Mouse (Mus musculus) embryonic facial prominence, embryonic 11.5 days (tissue): ENCODE measurements around the gene Bnipl. TPM values are rescaled to one million over a fixed set of nuclear protein-coding genes. Genes with fewer than 3 reads are reported as not detected.

Experiments
- ATAC-seq: fragments of 200-750 bp; cut with Nextera tagmentation; replicated peaks from 2 replicates; pipeline ENCODE4 v1.8.0; 2017; ENCODE audit warnings: low read depth; ENCODE audit not compliant: insufficient number of reproducible peaks, low FRiP score, low TSS enrichment
- DNase-seq: peaks from one replicate; pipeline ENCODE4 v3.0.0-alpha.2; 2015; ENCODE audit warnings: low spot score
- H3K27ac ChIP-seq: fragments of 300-500 bp; sonication (generic); replicated peaks from 2 replicates; pipeline ENCODE4 v1.5.1; 2014; ENCODE audit warnings: mild to moderate bottlenecking, low read depth, low read length, control low read depth
- H3K27me3 ChIP-seq: fragments of 300-500 bp; sonication (generic); 2 replicates; pipeline ENCODE4 v1.6.1; 2014; ENCODE audit warnings: mild to moderate bottlenecking, low read length, moderate library complexity, mixed read lengths; ENCODE audit not compliant: control insufficient read depth, insufficient read depth
- H3K36me3 ChIP-seq: fragments of 300-500 bp; sonication (generic); replicated peaks from 2 replicates; pipeline ENCODE4 v1.6.1; 2014; ENCODE audit warnings: low read depth, mild to moderate bottlenecking, low read length, moderate library complexity, mixed read lengths; ENCODE audit not compliant: control insufficient read depth, insufficient read depth
- H3K4me1 ChIP-seq: fragments of 300-500 bp; sonication (generic); 2 replicates; pipeline ENCODE4 v1.6.1; 2014; ENCODE audit warnings: low read length, mixed read lengths; ENCODE audit not compliant: control insufficient read depth, insufficient read depth
- H3K4me2 ChIP-seq: fragments of 300-500 bp; sonication (generic); 2 replicates; pipeline ENCODE4 v1.6.1; 2014; ENCODE audit warnings: low read depth, mild to moderate bottlenecking, control low read depth, low read length, moderate library complexity
- H3K4me3 ChIP-seq: fragments of 300-500 bp; sonication (generic); 2 replicates; pipeline ENCODE4 v1.5.1; 2014; ENCODE audit warnings: low read depth, low read length, control low read depth
- H3K9ac ChIP-seq: fragments of 300-500 bp; sonication (generic); replicated peaks from 2 replicates; pipeline ENCODE4 v1.6.1; 2014; ENCODE audit warnings: mild to moderate bottlenecking, control low read depth, low read length
- H3K9me3 ChIP-seq: fragments of 300-500 bp; sonication (generic); replicated peaks from 2 replicates; pipeline ENCODE4 v1.6.1; 2016; ENCODE audit warnings: mild to moderate bottlenecking, low read length, inconsistent platforms, mixed read lengths; ENCODE audit not compliant: control insufficient read depth
- WGBS: fragments of 180-500 bp; shearing (Covaris S2); extraction: QIAGEN DNeasy Blood & Tissue Kit; methylation state at CpG from one replicate; pipeline ENCODE4 v1.1.7; 2014; 5-methylcytosine and 5-hydroxymethylcytosine counted together
- polyA plus RNA-seq: library from polyadenylated mRNA; unstranded; fragments of >200 nt; fragmentation: Nextera tagmentation; extraction: Ambion mirVana; gene quantifications from 2 replicates; pipeline ENCODE4 v1.2.1, GENCODE M21; 2014

Gene Bnipl
- polyA plus RNA-seq, 1 experiment from 2014 or later = 2.9 TPM

DNA sequence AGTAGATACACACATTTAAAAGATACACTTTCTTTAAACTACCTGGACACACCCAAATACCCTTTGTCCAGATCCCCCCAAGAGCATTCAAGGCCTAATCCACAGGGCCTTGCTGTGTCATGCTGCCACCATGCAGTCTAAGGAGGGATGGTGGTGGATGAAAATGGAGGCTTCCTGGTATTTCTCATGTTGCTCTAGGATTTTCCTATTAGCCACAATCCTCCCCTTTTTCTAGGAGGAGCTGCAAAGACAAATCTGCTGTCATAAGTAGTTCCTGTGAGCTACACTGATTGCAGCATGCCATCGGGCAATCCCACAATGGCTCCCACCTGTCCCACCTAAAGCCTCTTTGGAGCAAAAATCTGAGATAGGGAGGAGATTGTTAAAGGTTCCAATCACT is 23.8 kb downstream of the Bnipl start:
- peak overlapping the region; percentile 89 for H3K4me2 ChIP-seq
- peaks cover 4% of the 10 kb centered on the region for H3K4me1 ChIP-seq
- H3K27me3 ChIP-seq = no peaks in the 10 kb centered on the region
- ATAC-seq (no peak), DNase-seq (no peak)
- no peak overlapping the region for H3K27ac ChIP-seq
- H3K4me3 ChIP-seq = peak overlapping the region; percentile 63
- H3K36me3 ChIP-seq = peaks cover 4% of the 10 kb centered on the region
- 33% methylated on average over 1 of the region's 1 CpGs for WGBS
- peak overlapping the region; percentile 54 for H3K9ac ChIP-seq
- H3K9me3 ChIP-seq = no peaks in the 10 kb centered on the region

DNA sequence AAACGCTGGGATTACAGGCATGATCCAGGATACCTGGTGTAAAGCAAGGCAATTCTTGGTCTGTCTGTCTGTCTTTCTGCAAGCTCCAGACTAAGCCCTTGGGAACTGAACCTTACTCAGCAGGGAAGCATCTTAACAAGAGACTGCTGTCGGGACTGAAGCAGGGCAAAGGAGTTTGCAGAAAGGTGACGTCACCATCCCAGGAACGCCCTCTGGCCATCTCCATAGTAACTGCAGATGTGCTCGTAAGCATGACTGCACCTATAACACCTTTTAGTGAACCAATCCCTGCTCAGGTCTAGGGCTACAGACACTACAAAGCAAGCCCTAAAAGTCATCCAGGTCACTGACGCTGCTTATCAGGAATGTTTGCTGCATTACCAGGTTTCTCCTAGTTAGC is 26.7 kb downstream of the Bnipl start:
- no peak for ATAC-seq
- Histone ChIP-seq H3K4me3 (no peak overlapping the region), H3K9ac (no peak overlapping the region; the same call in 1 of the 2 replicates), H3K36me3 (peaks cover 4% of the 10 kb centered on the region), H3K4me2 (no peak overlapping the region), H3K27me3 (no peaks in the 10 kb centered on the region), H3K4me1 (no peaks in the 10 kb centered on the region), H3K27ac (no peak overlapping the region), H3K9me3 (no peaks in the 10 kb centered on the region)
- peak; percentile 64 for DNase-seq
- WGBS = 34% methylated on average over 6 of the region's 6 CpGs

DNA sequence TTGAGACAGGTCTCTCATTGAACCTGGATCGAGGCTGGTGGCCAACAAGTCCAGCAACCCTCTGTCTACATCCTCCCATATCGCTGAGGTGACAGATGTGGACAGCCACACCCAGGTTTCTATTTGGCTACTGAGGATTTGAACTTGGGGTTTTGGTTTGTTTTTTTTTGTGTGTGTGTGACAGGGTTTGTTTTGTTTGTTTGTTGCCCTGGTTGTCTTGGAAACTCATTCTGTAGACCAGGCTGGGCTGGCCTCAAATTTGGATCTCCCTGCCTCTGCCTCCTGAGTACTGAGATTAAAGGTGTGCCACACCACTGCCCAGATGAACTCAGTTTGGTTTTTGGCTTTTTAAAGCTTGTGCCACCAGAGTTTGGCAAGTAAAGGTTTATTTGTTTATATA is 28.0 kb downstream of the Bnipl start:
- H3K4me1 ChIP-seq = no peaks in the 10 kb centered on the region
- H3K27ac ChIP-seq = no peak overlapping the region
- no peak for DNase-seq
- H3K36me3 ChIP-seq = peaks cover 4% of the 10 kb centered on the region
- H3K9me3 ChIP-seq = no peaks in the 10 kb centered on the region
- no peak for ATAC-seq
- no peak overlapping the region for H3K4me2 ChIP-seq
- WGBS = 93% methylated on average over 2 of the region's 2 CpGs
- H3K27me3 ChIP-seq = no peaks in the 10 kb centered on the region
- H3K9ac ChIP-seq = no peak overlapping the region
- H3K4me3 ChIP-seq = no peak overlapping the region

DNA sequence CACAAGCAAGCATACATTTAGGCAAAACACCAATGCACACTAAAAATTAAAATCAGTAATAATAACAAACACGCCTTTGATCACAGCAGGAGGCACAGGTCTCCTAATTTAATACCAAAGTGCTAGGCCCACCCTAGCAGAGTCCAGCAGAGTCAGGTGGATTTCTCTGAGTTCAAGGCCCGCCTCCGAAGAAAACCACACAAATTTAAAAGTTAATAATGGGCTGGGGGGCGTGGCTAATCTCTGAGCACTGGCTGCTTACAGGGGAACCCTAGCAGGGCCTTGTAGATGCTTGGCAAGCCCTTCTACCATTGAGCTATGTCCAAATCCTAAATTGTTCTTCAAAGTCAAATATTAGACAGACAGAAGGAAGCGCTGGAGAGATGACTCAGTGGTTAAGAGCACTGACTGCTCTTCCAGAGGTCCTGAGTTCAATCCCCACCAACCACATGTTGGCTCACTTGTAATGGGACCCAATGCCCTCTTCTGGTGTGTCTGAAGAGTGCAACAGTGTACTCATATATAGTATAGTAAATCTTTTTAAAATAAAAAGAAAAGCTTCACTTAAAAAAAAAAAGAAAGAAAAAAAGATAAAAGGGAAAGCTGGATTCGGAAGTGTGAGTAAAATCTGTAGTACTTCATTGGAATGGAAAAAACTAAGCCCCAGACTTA is 32.4 kb downstream of the Bnipl start:
- H3K4me1 ChIP-seq = no peaks in the 10 kb centered on the region
- peak overlapping the region; percentile 70 for H3K4me3 ChIP-seq
- WGBS = 76% methylated on average over 6 of the region's 6 CpGs
- ATAC-seq (no peak), DNase-seq (no peak)
- H3K27me3 ChIP-seq = no peaks in the 10 kb centered on the region
- no peaks in the 10 kb centered on the region; the same call in none of the 2 replicates for H3K36me3 ChIP-seq
- H3K9ac ChIP-seq = peak overlapping the region; percentile 88
- H3K9me3 ChIP-seq = no peaks in the 10 kb centered on the region
- H3K4me2 ChIP-seq = peak overlapping the region; percentile 43
- peak overlapping the region; percentile 96; the same call in 1 of the 2 replicates for H3K27ac ChIP-seq

DNA sequence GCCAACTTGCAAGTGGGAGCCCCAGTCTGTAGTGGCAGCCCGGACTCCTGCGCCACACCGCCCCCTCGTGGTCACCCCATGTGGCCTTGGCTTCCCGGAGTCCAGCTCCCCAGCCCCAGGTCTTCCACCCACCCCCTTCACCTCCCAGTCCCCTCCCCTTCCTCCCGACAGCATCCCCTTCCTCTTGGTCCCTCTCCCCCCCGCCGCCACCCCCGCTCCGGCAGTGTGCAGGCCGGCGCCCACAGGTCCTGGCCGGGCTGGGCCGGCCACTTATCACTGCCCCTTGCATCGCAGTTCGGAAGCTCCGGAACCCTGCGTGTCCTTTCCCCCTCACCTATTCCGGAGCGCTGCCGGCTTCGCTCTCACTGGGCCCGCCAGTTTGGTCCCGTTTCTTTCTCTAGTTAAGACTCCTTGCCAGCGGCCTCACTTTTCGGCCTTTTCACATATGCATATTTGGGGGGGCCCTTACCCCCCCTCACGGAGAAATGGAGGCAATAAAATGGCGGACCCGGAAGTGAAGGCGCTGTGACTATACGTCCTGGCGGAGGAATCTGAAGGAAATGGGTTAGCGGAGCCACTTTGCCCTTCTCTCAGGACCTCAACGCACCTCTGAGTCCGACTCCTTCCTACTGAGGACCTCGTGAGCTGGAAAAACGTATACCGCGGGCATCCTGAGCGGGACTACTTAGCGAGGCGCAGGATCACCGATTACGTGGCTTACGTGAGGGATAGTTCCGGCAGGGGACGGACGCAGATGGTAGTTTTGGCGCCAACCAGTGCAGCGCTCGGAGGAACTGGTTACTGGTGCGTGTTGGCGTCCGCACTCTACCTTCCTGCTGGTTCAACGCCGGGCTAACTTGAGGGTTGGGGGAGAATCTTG is 33.5 kb downstream of the Bnipl start, which contains the start of gene Gabpb2:
Gabpb2 (minus strand) TSS at position 662 of the 880 bp plus-strand sequence.
- Histone ChIP-seq H3K4me2 (peak within 1 kb of the TSS; percentile 43), H3K27me3 (no peaks in the 10 kb centered on the region), H3K4me3 (peak within 1 kb of the TSS; percentile 70), H3K4me1 (no peaks in the 10 kb centered on the region), H3K9ac (peak within 1 kb of the TSS; percentile 88), H3K9me3 (no peaks in the 10 kb centered on the region), H3K27ac (peak within 1 kb of the TSS; percentile 96), H3K36me3 (no peaks in the 10 kb centered on the region; the same call in none of the 2 replicates)
- ATAC-seq (peak; percentile 87), DNase-seq (peak; percentile 95)
- under 1% methylated on average over 53 of the region's 56 CpGs for WGBS

DNA sequence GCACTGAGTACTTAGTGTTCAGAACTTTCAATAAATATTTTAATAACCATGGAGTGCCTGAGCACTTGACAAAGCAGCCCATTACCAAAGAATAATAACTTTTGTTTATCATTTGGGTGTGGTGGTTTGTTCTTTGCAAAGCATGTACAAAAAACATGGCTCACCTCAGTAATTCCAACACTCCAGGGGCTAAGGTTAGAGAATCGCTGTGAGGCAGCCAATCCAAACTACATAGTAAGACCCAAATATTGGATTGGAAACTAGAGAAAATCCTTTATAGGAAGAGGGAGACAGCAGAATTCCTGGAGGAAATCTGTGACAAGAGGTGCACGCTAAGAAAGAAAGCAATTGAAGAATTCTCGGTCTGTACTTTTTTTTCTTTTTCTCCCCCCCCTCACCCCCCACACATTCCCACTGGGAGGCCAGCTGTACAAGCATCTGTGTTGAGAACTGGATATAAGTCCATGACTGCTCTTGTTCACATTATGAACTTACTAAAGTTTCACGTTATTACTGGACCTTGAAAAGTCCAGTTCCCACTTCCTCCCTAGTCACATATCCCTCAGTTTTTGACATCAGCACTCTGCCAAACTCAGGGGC is 34.2 kb downstream of the Bnipl start:
- ATAC-seq = peak; percentile 61; the same call in 1 of the 2 replicates
- Histone ChIP-seq H3K27ac (peak overlapping the region; percentile 96; the same call in 1 of the 2 replicates), H3K9me3 (no peaks in the 10 kb centered on the region), H3K36me3 (no peaks in the 10 kb centered on the region; the same call in none of the 2 replicates), H3K4me2 (peak overlapping the region; percentile 38), H3K4me1 (no peaks in the 10 kb centered on the region), H3K4me3 (peak overlapping the region; percentile 70), H3K27me3 (no peaks in the 10 kb centered on the region), H3K9ac (peak overlapping the region; percentile 88)
- 23% methylated on average over 4 of the region's 4 CpGs for WGBS
- no peak for DNase-seq

DNA sequence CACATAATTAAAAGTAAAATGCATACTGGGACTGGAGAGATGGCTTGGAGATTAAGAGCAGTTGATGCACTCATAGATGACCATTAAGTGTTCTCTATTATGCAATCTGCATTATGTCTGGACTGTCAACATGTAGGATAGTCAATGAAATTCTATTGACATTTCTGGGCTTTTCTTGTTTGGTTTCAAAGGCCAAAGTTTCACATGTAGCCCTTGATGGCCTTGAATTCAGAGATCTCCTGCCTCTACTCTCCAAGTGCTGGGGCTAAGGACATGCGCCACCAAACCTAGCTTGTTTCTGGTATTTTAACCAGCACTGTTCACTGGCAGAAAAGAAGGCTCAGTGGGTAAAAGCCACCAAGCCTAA is 37.4 kb downstream of the Bnipl start:
- no peak for DNase-seq
- no peaks in the 10 kb centered on the region for H3K4me1 ChIP-seq
- no peak overlapping the region for H3K4me3 ChIP-seq
- H3K9ac ChIP-seq = no peak overlapping the region
- no peaks in the 10 kb centered on the region for H3K36me3 ChIP-seq
- H3K27ac ChIP-seq = no peak overlapping the region
- H3K4me2 ChIP-seq = no peak overlapping the region
- no peak for ATAC-seq
- no peaks in the 10 kb centered on the region for H3K9me3 ChIP-seq
- 100% methylated on average over 1 of the region's 1 CpGs for WGBS
- no peaks in the 10 kb centered on the region for H3K27me3 ChIP-seq
